Mouse (Mus musculus): ENCODE measurements around the gene Gm11639. TPM values are rescaled to one million over a fixed set of nuclear protein-coding genes. Genes with fewer than 3 reads are reported as not detected.
"Not testable (repeated sequence)": the region's sequence is repeated elsewhere in the genome, so short reads cannot be mapped to it uniquely, and the experiment has no call there.

The Gm11639 gene
- polyA plus RNA-seq, 1 experiment from 2014 or later = not detected

DNA sequence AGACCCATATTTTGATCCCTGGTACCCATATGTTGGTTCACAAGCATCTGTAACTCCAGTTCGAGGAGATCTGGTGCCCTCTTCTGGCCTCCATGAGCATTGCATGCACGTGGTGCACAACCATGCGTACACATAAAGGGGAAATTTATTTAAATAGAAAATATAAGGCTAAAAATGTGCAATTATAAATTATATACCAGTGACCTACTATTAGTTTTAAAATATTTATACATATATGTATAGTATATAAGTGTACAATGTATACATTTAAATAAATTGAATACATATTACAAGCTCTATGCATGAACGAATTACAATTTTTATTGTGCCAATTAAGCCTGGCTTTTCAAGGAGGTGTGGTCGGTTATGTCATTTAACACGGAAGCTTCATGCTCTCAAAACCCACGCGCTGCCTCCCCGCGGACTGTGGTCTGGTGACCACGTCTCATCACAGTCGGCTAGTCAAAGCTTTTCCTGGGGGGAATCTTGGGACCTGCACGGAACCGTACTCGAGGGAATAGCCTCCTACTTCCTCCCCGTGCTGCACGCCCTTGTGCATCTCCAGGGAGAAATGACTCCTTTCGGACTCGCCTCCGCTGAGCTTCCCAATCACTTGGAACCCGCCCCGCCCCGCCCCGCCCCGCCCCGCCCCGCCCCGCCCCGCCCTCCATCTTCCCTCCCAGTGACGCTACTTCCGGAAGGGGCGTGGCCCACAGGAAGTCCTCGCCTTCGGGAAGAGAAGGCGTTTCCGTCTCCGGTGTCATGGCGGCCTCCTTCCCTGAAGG is 440.4 kb downstream of the Gm11639 start, which contains the start of gene Mettl2:
Gene Mettl2 (plus strand): TSS at position 691 of the 785 bp plus-strand sequence.
- Histone ChIP-seq H3K27me3 (replicated peaks) (no peaks in the 10 kb centered on the region), H3K4me2 (replicated peaks) (peak within 1 kb of the TSS; percentile 76), H3K27ac (peak within 1 kb of the TSS; percentile 84), H3K9me3 (no peaks in the 10 kb centered on the region), H3K4me3 (replicated peaks) (peak within 1 kb of the TSS; percentile 97), H3K9ac (peak within 1 kb of the TSS; percentile 73), H3K36me3 (0 out of 2 replicates have a peak, but pooled peaks cover 5% of the 10 kb centered on the region), H3K4me1 (replicated peaks) (peaks cover 11% of the 10 kb centered on the region)
- 2% methylated on average over 37 of the region's 38 CpGs for WGBS
- peak; percentile 95 for ATAC-seq

DNA sequence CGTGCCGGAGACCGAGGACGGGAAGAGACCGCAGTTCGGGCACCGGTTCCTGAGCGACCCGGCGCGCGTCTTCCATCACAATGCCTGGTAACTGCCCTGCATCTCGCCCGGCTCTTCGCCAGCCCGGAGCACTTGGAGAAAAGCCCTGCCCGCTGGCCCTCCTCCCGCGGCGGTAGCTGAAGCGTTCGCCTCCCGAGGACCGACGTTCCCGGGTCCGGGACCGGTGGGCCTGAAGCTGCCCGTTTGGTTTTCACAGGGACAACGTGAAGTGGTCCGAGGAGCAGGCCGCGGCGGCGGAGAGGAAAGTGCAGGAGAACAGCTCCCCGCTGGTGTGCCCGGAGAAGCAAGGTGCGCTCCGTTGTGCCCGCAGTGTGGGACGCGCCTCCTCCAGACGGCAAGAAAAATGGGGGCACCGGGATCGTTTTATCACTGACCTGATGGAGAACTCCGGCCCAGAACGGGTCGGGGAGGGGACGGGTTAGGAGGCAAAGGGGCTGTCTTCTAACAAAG is 441.1 kb downstream of the Gm11639 start:
- Histone ChIP-seq H3K36me3 (peaks cover 9% of the 10 kb centered on the region), H3K4me2 (replicated peaks) (peak overlapping the region; percentile 75), H3K9me3 (no peaks in the 10 kb centered on the region), H3K4me1 (replicated peaks) (peaks cover 11% of the 10 kb centered on the region), H3K9ac (peak overlapping the region; percentile 73), H3K27ac (no peak overlapping the region), H3K27me3 (replicated peaks) (no peaks in the 10 kb centered on the region), H3K4me3 (replicated peaks) (peak overlapping the region; percentile 97)
- WGBS = 0% methylated on average over 49 of the region's 49 CpGs
- ATAC-seq = peak; percentile 47

DNA sequence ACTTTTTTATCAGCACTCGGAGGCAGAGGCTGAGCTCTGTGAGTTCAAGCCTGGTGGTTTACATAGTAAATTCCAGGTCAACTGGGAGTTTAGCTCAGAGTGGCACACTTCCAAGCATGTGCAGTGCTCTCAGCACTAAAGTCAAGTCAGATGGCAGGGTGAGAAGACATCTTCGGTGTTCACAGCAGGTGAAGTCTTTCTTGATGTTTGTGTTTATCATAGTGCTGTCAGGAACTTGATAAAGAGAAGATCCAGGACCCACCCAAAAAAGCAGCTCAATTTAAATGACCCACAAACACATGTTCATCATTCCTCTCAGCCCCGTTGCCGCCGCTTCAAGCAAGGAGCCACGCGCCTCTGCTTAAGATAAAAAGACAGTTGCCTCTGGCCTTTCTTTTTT is 450.2 kb downstream of the Gm11639 start:
- H3K4me3 ChIP-seq (replicated peaks) = no peak overlapping the region
- ATAC-seq = no peak
- no peaks in the 10 kb centered on the region for H3K9me3 ChIP-seq
- H3K4me2 ChIP-seq (replicated peaks) = no peak overlapping the region
- WGBS = 83% methylated on average over 7 of the region's 7 CpGs
- H3K4me1 ChIP-seq (replicated peaks) = no peaks in the 10 kb centered on the region
- peaks cover 44% of the 10 kb centered on the region for H3K36me3 ChIP-seq
- H3K9ac ChIP-seq = no peak overlapping the region
- H3K27ac ChIP-seq = no peak overlapping the region
- H3K27me3 ChIP-seq (replicated peaks) = no peaks in the 10 kb centered on the region

- H3K36me3 ChIP-seq = peaks cover 40% of the 10 kb centered on the region
- WGBS = 91% methylated on average over 2 of the region's 2 CpGs
- H3K4me3 ChIP-seq (replicated peaks) = not testable (repeated sequence)
Measured at GRCm38 (mm10) chr11:105137255-105137654, 451.7 kb downstream of the Gm11639 start.

DNA sequence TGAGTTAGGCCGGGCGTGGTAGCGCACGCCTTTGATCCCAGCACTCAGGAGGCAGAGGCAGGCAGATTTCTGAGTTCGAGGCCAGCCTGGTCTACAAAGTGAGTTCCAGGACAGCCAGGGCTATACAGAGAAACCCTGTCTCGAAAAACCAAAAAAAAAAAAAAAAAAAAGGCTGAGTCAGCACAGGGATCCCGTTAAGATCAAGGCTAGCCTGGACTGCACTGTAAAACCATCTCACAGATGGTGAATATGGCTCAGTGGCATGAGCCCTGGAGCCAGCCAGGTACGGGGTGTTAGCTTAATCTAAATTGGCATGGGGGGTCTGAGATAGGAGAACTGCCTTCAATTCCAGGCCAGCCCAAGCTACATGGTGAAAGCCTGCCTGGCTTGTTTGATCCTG is 455.0 kb downstream of the Gm11639 start:
- ATAC-seq; H3K4me3 ChIP-seq (replicated peaks); H3K4me2 ChIP-seq (replicated peaks); H3K9me3 ChIP-seq; H3K27ac ChIP-seq; H3K4me1 ChIP-seq (replicated peaks); H3K27me3 ChIP-seq (replicated peaks); H3K9ac ChIP-seq: not testable (repeated sequence)
- H3K36me3 ChIP-seq = peaks cover 21% of the 10 kb centered on the region
- 94% methylated on average over 8 of the region's 8 CpGs for WGBS

More at GRCm38 (mm10) chr11:105137255-105137654, 451.7 kb downstream of the Gm11639 start:
- not testable (repeated sequence) for H3K27me3 ChIP-seq (replicated peaks); H3K9ac ChIP-seq; H3K27ac ChIP-seq; ATAC-seq; H3K9me3 ChIP-seq; H3K4me1 ChIP-seq (replicated peaks); H3K4me2 ChIP-seq (replicated peaks)

- no peak for ATAC-seq
- H3K36me3 ChIP-seq = peaks cover 16% of the 10 kb centered on the region
- WGBS = 93% methylated on average over 5 of the region's 5 CpGs
- no peaks in the 10 kb centered on the region for H3K9me3 ChIP-seq
- H3K27ac ChIP-seq = no peak overlapping the region
- no peak overlapping the region for H3K9ac ChIP-seq
- H3K4me3 ChIP-seq (replicated peaks) = no peak overlapping the region
- H3K4me2 ChIP-seq (replicated peaks) = no peak overlapping the region
- no peaks in the 10 kb centered on the region for H3K27me3 ChIP-seq (replicated peaks)
- H3K4me1 ChIP-seq (replicated peaks) = no peaks in the 10 kb centered on the region
Measured at GRCm38 (mm10) chr11:105141115-105141514, 455.6 kb downstream of the Gm11639 start.

DNA sequence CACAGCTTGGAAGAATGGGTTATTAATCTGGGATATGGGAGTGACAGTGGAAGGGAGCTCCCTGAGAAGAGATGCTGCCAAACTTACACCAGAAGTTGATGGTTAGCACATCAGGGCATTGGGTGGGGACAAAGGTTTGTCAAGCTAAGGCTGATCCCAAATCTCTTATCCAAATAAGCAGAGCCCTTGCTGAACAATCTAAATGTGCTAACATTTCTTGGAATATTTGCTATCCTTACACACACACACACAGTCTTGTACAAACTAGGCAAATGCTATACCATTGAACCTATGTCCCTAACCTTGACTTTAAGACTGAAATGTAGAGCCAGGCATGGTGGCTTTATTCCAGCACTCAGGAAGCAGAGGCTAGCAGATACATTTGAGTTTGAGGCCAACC is 458.1 kb downstream of the Gm11639 start:
- Histone ChIP-seq H3K4me2 (replicated peaks) (no peak overlapping the region), H3K9me3 (no peaks in the 10 kb centered on the region), H3K27me3 (replicated peaks) (no peaks in the 10 kb centered on the region), H3K4me1 (replicated peaks) (no peaks in the 10 kb centered on the region), H3K9ac (no peak overlapping the region), H3K4me3 (replicated peaks) (no peak overlapping the region), H3K36me3 (peaks cover 5% of the 10 kb centered on the region; the same call in 1 of the 2 replicates), H3K27ac (no peak overlapping the region)
- ATAC-seq = no peak

GRCm38 (mm10) chr11:105144084-105144483 is 458.6 kb downstream of the Gm11639 start:
- H3K27ac ChIP-seq = no peak overlapping the region
- H3K27me3 ChIP-seq (replicated peaks) = no peaks in the 10 kb centered on the region
- H3K36me3 ChIP-seq = peaks cover 5% of the 10 kb centered on the region; the same call in 1 of the 2 replicates
- H3K4me1 ChIP-seq (replicated peaks) = no peaks in the 10 kb centered on the region
- H3K9me3 ChIP-seq = no peaks in the 10 kb centered on the region
- H3K9ac ChIP-seq = no peak overlapping the region
- H3K4me2 ChIP-seq (replicated peaks) = no peak overlapping the region
- no peak for ATAC-seq
- no peak overlapping the region for H3K4me3 ChIP-seq (replicated peaks)
- WGBS = 87% methylated on average over 3 of the region's 3 CpGs

- Histone ChIP-seq H3K27me3 (replicated peaks) (no peaks in the 10 kb centered on the region), H3K4me3 (replicated peaks) (no peak overlapping the region), H3K36me3 (peaks cover 5% of the 10 kb centered on the region; the same call in 1 of the 2 replicates), H3K9me3 (no peaks in the 10 kb centered on the region), H3K4me2 (replicated peaks) (no peak overlapping the region), H3K27ac (no peak overlapping the region), H3K4me1 (replicated peaks) (no peaks in the 10 kb centered on the region), H3K9ac (no peak overlapping the region)
- no peak for ATAC-seq
- 71% methylated on average over 11 of the region's 11 CpGs for WGBS
Measured at GRCm38 (mm10) chr11:105144508-105145210, 459.2 kb downstream of the Gm11639 start.

- no peaks in the 10 kb centered on the region for H3K27me3 ChIP-seq (replicated peaks)
- peaks cover 5% of the 10 kb centered on the region; the same call in 1 of the 2 replicates for H3K36me3 ChIP-seq
- no peak overlapping the region for H3K4me2 ChIP-seq (replicated peaks)
- no peaks in the 10 kb centered on the region for H3K9me3 ChIP-seq
- no peak for ATAC-seq
- 77% methylated on average over 10 of the region's 10 CpGs for WGBS
- H3K9ac ChIP-seq = no peak overlapping the region
- H3K4me3 ChIP-seq (replicated peaks) = no peak overlapping the region
- no peak overlapping the region for H3K27ac ChIP-seq
- no peaks in the 10 kb centered on the region for H3K4me1 ChIP-seq (replicated peaks)
Measured at GRCm38 (mm10) chr11:105145211-105145610, 459.7 kb downstream of the Gm11639 start.

GRCm38 (mm10) chr11:105146593-105146992 is 461.1 kb downstream of the Gm11639 start, which contains the start of gene Gm10842:
Gm10842 (plus strand) TSS chr11:105146893.
- Histone ChIP-seq H3K27me3 (replicated peaks) (no peaks in the 10 kb centered on the region), H3K4me2 (replicated peaks) (no peak within 1 kb of the TSS), H3K4me1 (replicated peaks) (no peaks in the 10 kb centered on the region), H3K4me3 (replicated peaks) (no peak within 1 kb of the TSS), H3K27ac (no peak within 1 kb of the TSS), H3K9me3 (no peaks in the 10 kb centered on the region), H3K36me3 (no peaks in the 10 kb centered on the region), H3K9ac (no peak within 1 kb of the TSS)
- ATAC-seq = no peak
- WGBS = 85% methylated on average over 3 of the region's 3 CpGs

- Histone ChIP-seq H3K4me2 (replicated peaks) (no peak overlapping the region), H3K9me3 (no peaks in the 10 kb centered on the region), H3K4me1 (replicated peaks) (peaks cover 10% of the 10 kb centered on the region; the same call in 1 of the 2 replicates), H3K36me3 (no peaks in the 10 kb centered on the region), H3K27ac (no peak overlapping the region), H3K9ac (no peak overlapping the region), H3K4me3 (replicated peaks) (no peak overlapping the region), H3K27me3 (replicated peaks) (no peaks in the 10 kb centered on the region)
- WGBS = 63% methylated on average over 3 of the region's 3 CpGs
- no peak for ATAC-seq
Measured at GRCm38 (mm10) chr11:105149353-105149752, 463.8 kb downstream of the Gm11639 start.

Measured in intestine, embryonic 15.5 days (tissue).